Mouse (Mus musculus): ENCODE data around the gene Crybb2.

The Crybb2 gene

GRCm38 (mm10) chr5:113070017-113070416 is at the start of gene Crybb2:
TSS of gene Crybb2 (minus strand) at chr5:113070117.
- no peak for DNase-seq

- no peak for DNase-seq
Observed at GRCm38 (mm10) chr5:113119291-113119690, 49.4 kb upstream of the Crybb2 start.

- no peak for DNase-seq
Observed at GRCm38 (mm10) chr5:113118695-113119094, 48.8 kb upstream of the Crybb2 start.

- DNase-seq, result no peak
Observed at GRCm38 (mm10) chr5:113117361-113117760, 47.4 kb upstream of the Crybb2 start.

- no peak for DNase-seq
Observed at GRCm38 (mm10) chr5:113115896-113116295, 46.0 kb upstream of the Crybb2 start.

- DNase-seq, result no peak
Observed at GRCm38 (mm10) chr5:113114264-113115225, 44.6 kb upstream of the Crybb2 start.

- no peak for DNase-seq
Observed at GRCm38 (mm10) chr5:113113120-113113519, 43.2 kb upstream of the Crybb2 start.

GRCm38 (mm10) chr5:113111336-113111735 is 41.4 kb upstream of the Crybb2 start:
- no peak for DNase-seq

GRCm38 (mm10) chr5:113110929-113111328 is 41.0 kb upstream of the Crybb2 start:
- DNase-seq, result no peak

GRCm38 (mm10) chr5:113109651-113110050 is 39.7 kb upstream of the Crybb2 start:
- DNase-seq, result peak; percentile 43

- no peak for DNase-seq
Observed at GRCm38 (mm10) chr5:113108165-113108764, 38.3 kb upstream of the Crybb2 start.

GRCm38 (mm10) chr5:113107709-113108108 is 37.8 kb upstream of the Crybb2 start:
- peak; percentile 55 for DNase-seq

- DNase-seq, result no peak
Observed at GRCm38 (mm10) chr5:113106594-113106993, 36.7 kb upstream of the Crybb2 start.

- DNase-seq, result no peak
Observed at GRCm38 (mm10) chr5:113105481-113105880, 35.6 kb upstream of the Crybb2 start.

- no peak for DNase-seq
Observed at GRCm38 (mm10) chr5:113105035-113105434, 35.1 kb upstream of the Crybb2 start.

GRCm38 (mm10) chr5:113102455-113102854 is 32.5 kb upstream of the Crybb2 start:
- DNase-seq, result no peak

- DNase-seq, result no peak
Observed at GRCm38 (mm10) chr5:113101457-113101856, 31.5 kb upstream of the Crybb2 start.

GRCm38 (mm10) chr5:113100422-113100821 is 30.5 kb upstream of the Crybb2 start:
- DNase-seq, result peak; percentile 43

- DNase-seq, result peak; percentile 96
Observed at GRCm38 (mm10) chr5:113099546-113099945, 29.6 kb upstream of the Crybb2 start.

GRCm38 (mm10) chr5:113097551-113097950 is 27.6 kb upstream of the Crybb2 start:
- no peak for DNase-seq

- DNase-seq, result no peak
Observed at GRCm38 (mm10) chr5:113095456-113095855, 25.5 kb upstream of the Crybb2 start.

GRCm38 (mm10) chr5:113092406-113092805 is 22.5 kb upstream of the Crybb2 start:
- DNase-seq, result no peak

GRCm38 (mm10) chr5:113091162-113091561 is 21.2 kb upstream of the Crybb2 start:
- DNase-seq, result peak; percentile 52

GRCm38 (mm10) chr5:113090750-113091149 is 20.8 kb upstream of the Crybb2 start:
- no peak for DNase-seq
